9 mouse cellular contexts compared by ENCODE assay signal in genomic region chr10:81192968-81193501, GRCm38 (mm10). TPM values are rescaled to one million over a fixed set of nuclear protein-coding genes. Genes with fewer than 3 reads are reported as not detected.
DNase-seq lines count a peak whose midpoint lies in the region; ATAC-seq and TF ChIP-seq lines count a peak whose summit lies in the region.
"Had no signal": no experiment of that assay in that cellular context is flagged by ENCODE, and none has a peak within 500 bp of the region (broad histone marks: within the 10 kb centered on the region; RNA-seq: fewer than 3 reads in every experiment).

No protein-coding gene starts in this region.

- H3K4me1 ChIP-seq in ES-Bruce4 (ENCODE audit: control insufficient read depth, insufficient read depth, low read length): no peaks in the 10 kb centered on the region
- H3K4me1 ChIP-seq in embryonic facial prominence, embryonic 15.5 days: peaks cover 35% of the 10 kb centered on the region
- H3K4me1 ChIP-seq in hindbrain, postnatal 0 days (ENCODE audit: insufficient read depth, low read length): peaks cover 9% of the 10 kb centered on the region; the same call in 1 of the 2 replicates

- H3K27me3 ChIP-seq in ES-Bruce4 (ENCODE audit: control insufficient read depth, insufficient read depth, low read length, poor library complexity, severe bottlenecking): no peaks in the 10 kb centered on the region
- H3K27me3 ChIP-seq in embryonic facial prominence, embryonic 15.5 days: peaks cover 41% of the 10 kb centered on the region
- peaks cover 12% of the 10 kb centered on the region; the same call in 1 of the 2 replicates for H3K27me3 ChIP-seq in hindbrain, postnatal 0 days (ENCODE audit: insufficient read depth, low read length)

- peak; percentile 37 for DNase-seq in adrenal gland, postnatal 10 days
- no peak for DNase-seq in adrenal gland, adult 18-20 months (ENCODE audit: low spot score in 2 of 2)
- DNase-seq in hindbrain, postnatal 0 days (ENCODE audit: low spot score): peak; percentile 62
- peak; percentile 32 to 33 for DNase-seq in lung, postnatal 4 days
- no peak for DNase-seq in ovary, postnatal 36 days (ENCODE audit: low spot score)
- no peak for DNase-seq in left cerebral cortex, postnatal 10 days (ENCODE audit: extremely low spot score in 1 of 2, low spot score in 2 of 2)

- H3K9me3 ChIP-seq in ES-Bruce4 (replicated peaks; ENCODE audit: control insufficient read depth, insufficient read depth, low read length, poor library complexity, severe bottlenecking): no peaks in the 10 kb centered on the region
- H3K9me3 ChIP-seq in embryonic facial prominence, embryonic 15.5 days (replicated peaks): no peaks in the 10 kb centered on the region
- H3K9me3 ChIP-seq in hindbrain, postnatal 0 days (ENCODE audit: low read length): no peaks in the 10 kb centered on the region

- WGBS in embryonic facial prominence, embryonic 15.5 days: 4% methylated on average over 19 of the region's 19 CpGs
- whole genome bisulfite sequencing in hindbrain, postnatal 0 days: 2% methylated on average over 19 of the region's 19 CpGs

- TF ChIP-seq EP300 in ES-Bruce4 (IDR thresholded peaks at IDR 0.05; ENCODE audit: insufficient read depth, low read depth, low read length): no peak

- intact Hi-C loops in left cerebral cortex, postnatal 10 days (cut with DNase I): no loop called here

- H3K9ac ChIP-seq in ES-Bruce4 (ENCODE audit: low read depth, poor library complexity, severe bottlenecking): peak overlapping the region; percentile 57
- H3K9ac ChIP-seq in embryonic facial prominence, embryonic 15.5 days: peak overlapping the region; percentile 45
- peak overlapping the region; percentile 63 for H3K9ac ChIP-seq in hindbrain, postnatal 0 days (replicated peaks; ENCODE audit: low read length)

- H3K27ac ChIP-seq in ES-Bruce4 (ENCODE audit: insufficient read depth, low read length): no peak overlapping the region
- H3K27ac ChIP-seq in embryonic facial prominence, embryonic 15.5 days (replicated peaks): peak overlapping the region; percentile 88
- peak overlapping the region; percentile 93 for H3K27ac ChIP-seq in hindbrain, postnatal 0 days

- no peaks in the 10 kb centered on the region for H3K36me3 ChIP-seq in ES-Bruce4 (ENCODE audit: control insufficient read depth, insufficient read depth, low read length, poor library complexity, severe bottlenecking)
- H3K36me3 ChIP-seq in embryonic facial prominence, embryonic 15.5 days: peaks cover 23% of the 10 kb centered on the region
- peaks cover 14% of the 10 kb centered on the region; the same call in 1 of the 2 replicates for H3K36me3 ChIP-seq in hindbrain, postnatal 0 days (ENCODE audit: insufficient read depth, low read length)

- no peak for ATAC-seq in embryonic facial prominence, embryonic 15.5 days (ENCODE audit: insufficient number of reproducible peaks, low FRiP score, low TSS enrichment, low read depth)
- peak; percentile 60 for ATAC-seq in hindbrain, postnatal 0 days

- peak overlapping the region; percentile 71 for H3K4me3 ChIP-seq in ES-Bruce4 (ENCODE audit: low read depth, low read length)
- peak overlapping the region; percentile 54 for H3K4me3 ChIP-seq in embryonic facial prominence, embryonic 15.5 days (replicated peaks)
- peak overlapping the region; percentile 47 for H3K4me3 ChIP-seq in hindbrain, postnatal 0 days (ENCODE audit: low read length)

- no peak for TF ChIP-seq CTCF in ES-Bruce4 (IDR thresholded peaks at IDR 0.05; ENCODE audit: low read depth, low read length)
- TF ChIP-seq CTCF in hindbrain, postnatal 0 days (IDR thresholded peaks at IDR 0.05; ENCODE audit: low read depth): no peak

- TF ChIP-seq POLR2A in ES-Bruce4 (IDR thresholded peaks at IDR 0.05; ENCODE audit: insufficient read depth, low read length): no peak

- peak overlapping the region; percentile 97 for H3K4me2 ChIP-seq in embryonic facial prominence, embryonic 15.5 days (replicated peaks)
- H3K4me2 ChIP-seq in hindbrain, postnatal 0 days (ENCODE audit: low read depth, low read length): peak overlapping the region; percentile 95

RNA-seq across cellular contexts. Expression of gene Nmrk2, which starts 8.8 kb away (rescaled TPM):
- 1 to 10 TPM in 1 of 2 experiments, under 1 TPM in 1; 0.15 to 4.9 TPM for total RNA-seq in adrenal gland, postnatal 10 days (2021)
- not detected for total RNA-seq in adrenal gland, adult 18-20 months (2021)
- polyA plus RNA-seq in ES-Bruce4 (2011; ENCODE audit: insufficient read depth, insufficient read length, low read depth, missing spikeins): not detected in 2 replicates
- polyA plus RNA-seq in embryonic facial prominence, embryonic 15.5 days (2015; fragmentation: Nextera tagmentation; extraction: Ambion mirVana): 0.36 and 0.54 TPM in 2 replicates
- total RNA-seq in hindbrain, postnatal 0 days (2014; rRNA removed): 0.31 and 0.58 TPM in 2 replicates
- polyA plus RNA-seq in hindbrain, postnatal 0 days (2015; fragmentation: Nextera tagmentation; extraction: Ambion mirVana): 0.15 and 0.25 TPM in 2 replicates
- total RNA-seq in left cerebral cortex, postnatal 10 days (2021): not detected

RNA-seq across cellular contexts. Expression of gene 4930442H23Rik, which starts 9.4 kb away (rescaled TPM):
- total RNA-seq in adrenal gland, postnatal 10 days (2021): not detected
- not detected for total RNA-seq in adrenal gland, adult 18-20 months (2021)
- not detected in 2 replicates for polyA plus RNA-seq in ES-Bruce4 (2011; ENCODE audit: insufficient read depth, insufficient read length, low read depth, missing spikeins)
- polyA plus RNA-seq in embryonic facial prominence, embryonic 15.5 days (2015; fragmentation: Nextera tagmentation; extraction: Ambion mirVana): 0.13 and 0.21 TPM in 2 replicates
- not detected in 2 replicates for total RNA-seq in hindbrain, postnatal 0 days (2014; rRNA removed)
- 0.26 TPM in 1 of 2 replicates, not detected in the other for polyA plus RNA-seq in hindbrain, postnatal 0 days (2015; fragmentation: Nextera tagmentation; extraction: Ambion mirVana)
- not detected for total RNA-seq in left cerebral cortex, postnatal 10 days (2021)
- total RNA-seq: gastrocnemius, postnatal 36 days had no signal

RNA-seq across cellular contexts. Expression of gene Dapk3, which starts 10.2 kb away (rescaled TPM):
- 10 to 100 TPM; 55.3 to 55.6 TPM for total RNA-seq in adrenal gland, postnatal 10 days (2021)
- 10 to 100 TPM; 63.4 to 74.2 TPM for total RNA-seq in adrenal gland, adult 18-20 months (2021)
- 61.2 and 64.8 TPM in 2 replicates for polyA plus RNA-seq in ES-Bruce4 (2011; ENCODE audit: insufficient read depth, insufficient read length, low read depth, missing spikeins)
- polyA plus RNA-seq in embryonic facial prominence, embryonic 15.5 days (2015; fragmentation: Nextera tagmentation; extraction: Ambion mirVana): 65.4 and 67.7 TPM in 2 replicates
- 69.7 and 80.9 TPM in 2 replicates for total RNA-seq in hindbrain, postnatal 0 days (2014; rRNA removed)
- 52.3 and 56.1 TPM in 2 replicates for polyA plus RNA-seq in hindbrain, postnatal 0 days (2015; fragmentation: Nextera tagmentation; extraction: Ambion mirVana)
- total RNA-seq in left cerebral cortex, postnatal 10 days (2021): 10 to 100 TPM; 64.1 to 72.7 TPM

RNA-seq across cellular contexts. Expression of gene Eef2, which starts 16.6 kb away (rescaled TPM):
- total RNA-seq in adrenal gland, postnatal 10 days (2021): 1,000 to 10,000 TPM; 1,466 to 1,521 TPM
- total RNA-seq in adrenal gland, adult 18-20 months (2021): 1,000 to 10,000 TPM; 1,443 to 1,598 TPM
- 2,442 and 2,478 TPM in 2 replicates for polyA plus RNA-seq in ES-Bruce4 (2011; ENCODE audit: insufficient read depth, insufficient read length, low read depth, missing spikeins)
- polyA plus RNA-seq in embryonic facial prominence, embryonic 15.5 days (2015; fragmentation: Nextera tagmentation; extraction: Ambion mirVana): 654 and 688 TPM in 2 replicates
- total RNA-seq in hindbrain, postnatal 0 days (2014; rRNA removed): 2,095 and 2,196 TPM in 2 replicates
- polyA plus RNA-seq in hindbrain, postnatal 0 days (2015; fragmentation: Nextera tagmentation; extraction: Ambion mirVana): 422 and 434 TPM in 2 replicates
- 1,000 to 10,000 TPM; 1,077 to 1,083 TPM for total RNA-seq in left cerebral cortex, postnatal 10 days (2021)

RNA-seq across cellular contexts. Expression of gene Pias4, which starts 25.3 kb away (rescaled TPM):
- 10 to 100 TPM; 25.8 to 26.5 TPM for total RNA-seq in adrenal gland, postnatal 10 days (2021)
- total RNA-seq in adrenal gland, adult 18-20 months (2021): 10 to 100 TPM; 27.3 to 29.7 TPM
- 36.8 and 44.9 TPM in 2 replicates for polyA plus RNA-seq in ES-Bruce4 (2011; ENCODE audit: insufficient read depth, insufficient read length, low read depth, missing spikeins)
- 52.0 and 52.7 TPM in 2 replicates for polyA plus RNA-seq in embryonic facial prominence, embryonic 15.5 days (2015; fragmentation: Nextera tagmentation; extraction: Ambion mirVana)
- total RNA-seq in hindbrain, postnatal 0 days (2014; rRNA removed): 33.9 and 46.4 TPM in 2 replicates
- polyA plus RNA-seq in hindbrain, postnatal 0 days (2015; fragmentation: Nextera tagmentation; extraction: Ambion mirVana): 32.0 and 33.7 TPM in 2 replicates
- total RNA-seq in left cerebral cortex, postnatal 10 days (2021): 10 to 100 TPM; 24.3 to 25.8 TPM

Comparison
In these comparisons a context has a peak if more than half of its experiments do, and no peak if none do; other contexts are left out.
1. DNase-seq: peak in adrenal gland, postnatal 10 days (single experiment), hindbrain, postnatal 0 days (single experiment) and lung, postnatal 4 days (2 of 2); none in adrenal gland, adult 18-20 months (0 of 2), ovary, postnatal 36 days (single experiment) and left cerebral cortex, postnatal 10 days (0 of 2).
2. Peak in every context shown above with its lines, with median percentiles within 50 percentile points of each other: H3K4me3 ChIP-seq and H3K9ac ChIP-seq.